Mouse (Mus musculus): ENCODE measurements around the gene H2al1j.

GRCm38 (mm10) chrX:11289244-11289643, 38.4 kb upstream of the H2al1j start:
- TF ChIP-seq EP300 (IDR thresholded peaks at IDR 0.05; ENCODE audit: low read depth) (no peak), CTCF (IDR thresholded peaks at IDR 0.05; ENCODE audit: low read depth) (no peak)

Data from liver, embryonic 14.5 days (tissue).